ENCODE assay signal across 8 mouse cellular contexts in the genomic region with DNA sequence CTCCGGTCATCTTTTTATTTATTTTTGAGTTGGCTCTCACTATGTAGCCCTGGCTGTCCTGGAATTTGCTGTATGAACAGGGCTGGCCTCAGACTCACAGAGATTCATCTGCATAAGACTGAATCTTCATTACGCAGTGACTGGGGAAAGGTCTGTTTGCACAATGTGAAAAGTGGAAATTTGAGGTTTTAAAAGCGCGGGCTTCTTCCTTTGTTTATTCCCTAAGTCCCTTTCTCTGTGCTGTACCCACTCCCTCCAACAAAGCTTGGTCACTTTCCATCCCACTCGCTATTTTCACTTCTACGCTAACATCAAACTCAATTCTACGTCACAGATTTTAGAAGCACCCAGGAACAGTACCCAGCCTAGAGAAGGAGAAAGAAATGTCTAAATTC. TPM values are rescaled to one million over a fixed set of nuclear protein-coding genes. Genes with fewer than 3 reads are reported as not detected.
DNase-seq lines count a peak whose midpoint lies in the region; ATAC-seq and TF ChIP-seq lines count a peak whose summit lies in the region.

No protein-coding gene starts in this region.

- H3K79me2 ChIP-seq in MEL (ENCODE audit: control insufficient read depth, insufficient read depth, low read length, poor library complexity) (peaks cover 2% of the 10 kb centered on the region; the same call in 1 of the 2 replicates), macrophage (ENCODE audit: inconsistent target) (no peaks in the 10 kb centered on the region)

- no peaks in the 10 kb centered on the region for H3K9me3 ChIP-seq in heart, embryonic 14.5 days (ENCODE audit: control insufficient read depth, low read length)
- H3K9me3 ChIP-seq in MEL (replicated peaks; ENCODE audit: insufficient read depth, low read length), result no peaks in the 10 kb centered on the region
- H3K9me3 ChIP-seq in hindbrain, embryonic 10.5 days, result peaks cover 23% of the 10 kb centered on the region

- peak overlapping the region; percentile 77 for H3K9ac ChIP-seq in heart, embryonic 14.5 days (ENCODE audit: low read length)
- peak overlapping the region; percentile 87 for H3K9ac ChIP-seq in MEL (ENCODE audit: control insufficient read depth, low read depth, low read length, poor library complexity, severe bottlenecking)

- peak overlapping the region; percentile 49 to 58 for H3K4me3 ChIP-seq in heart, embryonic 14.5 days (ENCODE audit: control insufficient read depth in 1 of 2, insufficient read depth in 1 of 2, low read depth in 1 of 2, low read length in 2 of 2)
- H3K4me3 ChIP-seq in MEL (ENCODE audit: control insufficient read depth in 1 of 2, insufficient read depth in 1 of 2, low read depth in 2 of 2, low read length in 2 of 2), result peak overlapping the region; percentile 38 to 69
- peak overlapping the region; percentile 63 for H3K4me3 ChIP-seq in hindbrain, embryonic 10.5 days
- H3K4me3 ChIP-seq in macrophage (ENCODE audit: inconsistent target), result peak overlapping the region; percentile 31

- intact Hi-C loops in heart, postnatal 36 days (cut with DNase I), result loop anchor here (2.0 kb wide), 3 partner anchors 42 to 66 kb away; a partner anchor contains a TSS

- H3K4me2 ChIP-seq in heart, embryonic 14.5 days (ENCODE audit: low read length), result peak overlapping the region; percentile 82

- 62% methylated on average over 7 of the region's 7 CpGs for WGBS in heart, embryonic 14.5 days
- WGBS in hindbrain, embryonic 10.5 days, result 63% methylated on average over 7 of the region's 7 CpGs
- WGBS in macrophage (ENCODE audit: missing documents), result 58% methylated on average over 7 of the region's 7 CpGs

- no peaks in the 10 kb centered on the region for H3K27me3 ChIP-seq in heart, embryonic 14.5 days (ENCODE audit: control insufficient read depth, insufficient read depth, low read length)
- H3K27me3 ChIP-seq in MEL (ENCODE audit: control insufficient read depth in 1 of 2, insufficient read depth in 2 of 2, low read length in 2 of 2), result no peaks in the 10 kb centered on the region
- no peaks in the 10 kb centered on the region for H3K27me3 ChIP-seq in hindbrain, embryonic 10.5 days (ENCODE audit: insufficient read depth, poor library complexity, severe bottlenecking)

- TF ChIP-seq CTCF in MEL (IDR thresholded peaks at IDR 0.05 in 2 of 3, conservative IDR thresholded peaks at IDR 0.05 in 1 of 3; ENCODE audit: control insufficient read depth in 1 of 3, insufficient read depth in 1 of 3, low read depth in 2 of 3, low read length in 3 of 3, poor library complexity in 1 of 3, severe bottlenecking in 1 of 3), result no peak

- no peak for TF ChIP-seq RAD21 in MEL (IDR thresholded peaks at IDR 0.05; ENCODE audit: low read depth, low read length)

- H3K4me1 ChIP-seq in heart, embryonic 14.5 days (ENCODE audit: control insufficient read depth in 2 of 2, insufficient read depth in 2 of 2, low read length in 2 of 2), result peaks cover 16 to 25% of the 10 kb centered on the region in 2 experiments
- peaks cover 5 to 10% of the 10 kb centered on the region in 2 experiments; a peak in 3 of 4 replicates for H3K4me1 ChIP-seq in MEL (ENCODE audit: control insufficient read depth in 1 of 2, insufficient read depth in 2 of 2, low read length in 2 of 2)
- H3K4me1 ChIP-seq in hindbrain, embryonic 10.5 days (replicated peaks), result peaks cover 29% of the 10 kb centered on the region

- TF ChIP-seq POLR2A in MEL (IDR thresholded peaks at IDR 0.05; ENCODE audit: control insufficient read depth in 1 of 2, insufficient read depth in 1 of 2, low read depth in 1 of 2, low read length in 2 of 2, poor library complexity in 1 of 2), result no peak

- TF ChIP-seq EP300 in MEL (IDR thresholded peaks at IDR 0.05; ENCODE audit: low read depth in 1 of 2, low read length in 2 of 2), result no peak

- no peaks in the 10 kb centered on the region for H3K36me3 ChIP-seq in heart, embryonic 14.5 days (ENCODE audit: control insufficient read depth, insufficient read depth, low read length)
- H3K36me3 ChIP-seq in MEL (ENCODE audit: control insufficient read depth in 1 of 2, insufficient read depth in 2 of 2, low read length in 2 of 2), result peaks cover 0 to 12% of the 10 kb centered on the region in 2 experiments; a peak in 2 of 4 replicates
- H3K36me3 ChIP-seq in hindbrain, embryonic 10.5 days, result peaks cover 29% of the 10 kb centered on the region
- no peaks in the 10 kb centered on the region for H3K36me3 ChIP-seq in macrophage (ENCODE audit: inconsistent target)

- DNase-seq in heart, postnatal 36 days, result no peak
- no peak for DNase-seq in MEL (ENCODE audit: low read depth, low spot score)
- DNase-seq in hindbrain, embryonic 10.5 days (ENCODE audit: low spot score), result no peak
- DNase-seq in spleen, postnatal 4 days (ENCODE audit: low spot score in 2 of 2), result no peak

- peak overlapping the region; percentile 87 for H3K27ac ChIP-seq in heart, embryonic 14.5 days (replicated peaks in 1 of 2; ENCODE audit: control insufficient read depth in 1 of 2, insufficient read depth in 1 of 2, low read depth in 2 of 2, low read length in 2 of 2)
- peak overlapping the region; percentile 93 for H3K27ac ChIP-seq in MEL (ENCODE audit: control insufficient read depth, low read depth, low read length)
- H3K27ac ChIP-seq in hindbrain, embryonic 10.5 days, result peak overlapping the region; percentile 95
- H3K27ac ChIP-seq in macrophage, result peak overlapping the region; percentile 40; the same call in 1 of the 2 replicates

- no peak for ATAC-seq in heart, embryonic 14.5 days (ENCODE audit: insufficient number of reproducible peaks, insufficient read depth, low FRiP score, low read depth)
- ATAC-seq in erythroid progenitor cell, adult 5-6 weeks (replicated peaks; ENCODE audit: low FRiP score, poor library complexity, severe bottlenecking), result no peak
- ATAC-seq in inflammation-experienced regulatory T-cells, adult 6 months, result no peak

TF ChIP-seq in MEL, 35 proteins besides CTCF, POLR2A, EP300 and RAD21:
- TF ChIP-seq GATA1 (IDR thresholded peaks at IDR 0.05; ENCODE audit: low read depth, low read length) (no peak), CHD2 (IDR thresholded peaks at IDR 0.05; ENCODE audit: low read length) (no peak), MAFK (IDR thresholded peaks at IDR 0.05; ENCODE audit: borderline replicate concordance, low read depth, low read length) (no peak), NRF1 (IDR thresholded peaks at IDR 0.05; ENCODE audit: insufficient read depth, low read depth, low read length, poor library complexity, severe bottlenecking) (no peak), MAZ (IDR thresholded peaks at IDR 0.05; ENCODE audit: low read depth, low read length) (no peak), ZMIZ1 (IDR thresholded peaks at IDR 0.05; ENCODE audit: low read depth, low read length) (no peak), TCF12 (IDR thresholded peaks at IDR 0.05; ENCODE audit: low read depth, low read length) (no peak), ELF1 (IDR thresholded peaks at IDR 0.05; ENCODE audit: low read depth, low read length) (no peak), USF2 (IDR thresholded peaks at IDR 0.05; ENCODE audit: borderline replicate concordance in 1 of 2, insufficient read depth in 1 of 2, low read depth in 1 of 2, low read length in 2 of 2) (no peak), GABPA (IDR thresholded peaks at IDR 0.05; ENCODE audit: low read depth, low read length) (no peak), SIN3A (IDR thresholded peaks at IDR 0.05; ENCODE audit: low read length) (no peak)

RNA-seq across cellular contexts. Expression of a gene that starts 0.6 kb away (rescaled TPM):
- polyA plus RNA-seq in heart, embryonic 14.5 days (2014; fragmentation: Nextera tagmentation; extraction: Ambion mirVana), result 1.4 TPM in 1 of 2 replicates, not detected in the other
- 1 to 10 TPM; 1.1 to 5.5 TPM for total RNA-seq in heart, postnatal 36 days (2021)
- total RNA-seq in MEL (2012; rRNA removed), result 1.2 TPM in 1 of 2 replicates, not detected in the other
- 1 to 10 TPM in 1 of 2 experiments, not detected in 1; 2.1 TPM for polyA plus RNA-seq in MEL (2012; ENCODE audit: insufficient read depth in 1 of 2, insufficient read length in 2 of 2, low read depth in 1 of 2, low replicate concordance in 2 of 2, missing spikeins in 1 of 2)
- polyA plus RNA-seq in hindbrain, embryonic 10.5 days (2016; fragmentation: Nextera tagmentation; extraction: Ambion mirVana), result 1.6 and 3.8 TPM in 2 replicates
- 1 to 10 TPM in 17 of 26 experiments, not detected in 9; 1.7 to 9.9 (median 2.6) TPM for total RNA-seq in macrophage (2018; cell fraction: chromatin; rRNA removed)
- under 1 TPM in 5 of 26 experiments, not detected in 21; 0.32 to 0.88 (median 0.40) TPM for total RNA-seq in macrophage (2018; cell fraction: cytosol; rRNA removed)
- not detected for total RNA-seq in macrophage (2018; cell fraction: nucleus; rRNA removed)
- 1.1 TPM in 1 of 3 replicates, not detected in the others for polyA plus RNA-seq in macrophage (2018)
- total RNA-seq in erythroid progenitor cell, adult 5-6 weeks (2015; ENCODE audit: low replicate concordance), result not detected in 2 replicates
- not detected in 2 replicates for total RNA-seq in erythroid progenitor cell, adult 5-6 weeks (2017; ENCODE audit: low replicate concordance)
- polyA plus RNA-seq in inflammation-experienced regulatory T-cells, adult 6 months (2017; shearing (Covaris generic)), result not detected

Comparison
In these comparisons a context has a peak if more than half of its experiments do, and no peak if none do; other contexts are left out.
1. H3K27ac ChIP-seq: peak in every context shown above with its lines; median percentile 95 in hindbrain, embryonic 10.5 days; 93 in MEL; 87 in heart, embryonic 14.5 days; 40 in macrophage.